Mouse (Mus musculus): ENCODE results near the gene Lrp6.

DNA sequence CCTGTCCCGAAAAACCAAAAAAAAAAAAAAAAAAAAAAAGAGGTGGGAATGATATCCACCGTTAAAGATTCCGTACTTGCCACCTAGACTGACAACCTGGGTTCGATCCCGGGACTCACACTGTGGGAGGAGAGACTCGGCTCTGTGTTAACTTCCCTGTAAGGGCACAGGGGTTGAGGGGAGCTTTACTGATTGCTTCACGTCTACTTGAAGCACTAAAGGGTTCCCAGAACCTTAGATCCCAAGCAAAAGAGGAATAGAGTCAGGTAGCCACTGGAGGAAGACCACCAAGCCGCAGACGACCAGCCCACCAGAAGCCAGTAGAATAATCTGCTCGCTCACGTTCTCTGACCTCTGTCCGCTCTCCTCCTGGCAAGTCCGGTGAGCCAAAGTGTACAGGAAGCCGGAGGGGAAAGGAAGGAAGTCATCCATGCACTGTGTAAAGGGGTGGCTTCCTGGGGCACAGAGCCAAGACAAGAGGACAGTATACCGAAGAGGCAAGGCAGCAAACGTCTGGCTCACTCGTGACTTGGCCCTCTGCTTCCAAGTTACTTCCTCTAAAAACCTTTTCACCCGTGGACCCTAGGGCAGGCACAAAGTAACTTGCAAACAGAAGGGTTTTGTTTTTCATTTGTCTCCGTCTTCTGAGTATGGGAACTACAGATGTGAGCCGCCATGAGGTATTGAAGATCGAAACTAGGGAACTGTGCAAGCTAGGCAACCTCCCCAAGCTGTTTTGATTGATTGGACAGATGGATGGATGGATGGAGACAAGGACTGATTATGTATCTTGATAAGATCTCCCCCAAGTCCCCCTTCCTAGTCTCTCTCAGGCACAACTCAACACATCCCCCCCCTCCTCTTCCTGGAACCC lies 28.0 kb upstream of the Lrp6 start:
- TF ChIP-seq POLR2A (IDR thresholded peaks at IDR 0.05; ENCODE audit: borderline replicate concordance, low read depth, low read length): no peak
- TF ChIP-seq CTCF (IDR thresholded peaks at IDR 0.05; ENCODE audit: low read depth, low read length): no peak

Measured in bone marrow macrophage, adult 2 months (primary cell).